Mouse (Mus musculus): ENCODE results near the gene Slc44a4.

Slc44a4 gene

GRCm38 (mm10) chr17:34913930-34914665 is at the start of gene Slc44a4:
TSS of gene Slc44a4 (plus strand) at chr17:34914466.
- no peak for DNase-seq (ENCODE audit: low spot score in 2 of 2)

- DNase-seq (ENCODE audit: low spot score in 2 of 2): no peak
These were observed 48.3 kb upstream of the Slc44a4 start for GRCm38 (mm10) chr17:34865981-34866380.

- DNase-seq (ENCODE audit: low spot score in 2 of 2): no peak
These were observed 39.9 kb upstream of the Slc44a4 start for GRCm38 (mm10) chr17:34874321-34874720.

- no peak for DNase-seq (ENCODE audit: low spot score in 2 of 2)
These were observed 34.9 kb upstream of the Slc44a4 start, which contains the start of gene Zbtb12 for GRCm38 (mm10) chr17:34879336-34879879. TSS of gene Zbtb12 (plus strand) at chr17:34879483.

- DNase-seq (ENCODE audit: low spot score in 2 of 2): no peak
These were observed 33.1 kb upstream of the Slc44a4 start for GRCm38 (mm10) chr17:34881166-34881565.

- no peak for DNase-seq (ENCODE audit: low spot score in 2 of 2)
These were observed 32.5 kb upstream of the Slc44a4 start, which contains the start of gene Gm20547 for GRCm38 (mm10) chr17:34881683-34882310. TSS of gene Gm20547 (minus strand) at chr17:34882042.

GRCm38 (mm10) chr17:34883332-34883731 is 30.9 kb upstream of the Slc44a4 start:
- no peak for DNase-seq (ENCODE audit: low spot score in 2 of 2)

GRCm38 (mm10) chr17:34884704-34885103 is 29.6 kb upstream of the Slc44a4 start:
- no peak for DNase-seq (ENCODE audit: low spot score in 2 of 2)

GRCm38 (mm10) chr17:34885615-34886014 is 28.7 kb upstream of the Slc44a4 start:
- DNase-seq (ENCODE audit: low spot score in 2 of 2): no peak

- DNase-seq (ENCODE audit: low spot score in 2 of 2): no peak
These were observed 26.3 kb upstream of the Slc44a4 start for GRCm38 (mm10) chr17:34887942-34888341.

- DNase-seq (ENCODE audit: low spot score in 2 of 2): no peak
These were observed 24.1 kb upstream of the Slc44a4 start for GRCm38 (mm10) chr17:34890074-34890743.

- no peak for DNase-seq (ENCODE audit: low spot score in 2 of 2)
These were observed 22.9 kb upstream of the Slc44a4 start for GRCm38 (mm10) chr17:34891377-34891776.

GRCm38 (mm10) chr17:34893072-34893824 is 21.0 kb upstream of the Slc44a4 start:
- no peak for DNase-seq (ENCODE audit: low spot score in 2 of 2)

- peak; percentile 76 to 92 for DNase-seq (ENCODE audit: low spot score in 2 of 2)
These were observed 20.1 kb upstream of the Slc44a4 start for GRCm38 (mm10) chr17:34894074-34894597.

GRCm38 (mm10) chr17:34894801-34895530 is 19.3 kb upstream of the Slc44a4 start:
- DNase-seq (ENCODE audit: low spot score in 2 of 2): peak; percentile 26 to 61

- DNase-seq (ENCODE audit: low spot score in 2 of 2): no peak
These were observed 18.5 kb upstream of the Slc44a4 start for GRCm38 (mm10) chr17:34895724-34896123.

GRCm38 (mm10) chr17:34896366-34896765 is 17.9 kb upstream of the Slc44a4 start:
- DNase-seq (ENCODE audit: low spot score in 2 of 2): no peak

- DNase-seq (ENCODE audit: low spot score in 2 of 2): peak in 1 of 2 experiments; percentile 40
These were observed 16.7 kb upstream of the Slc44a4 start for GRCm38 (mm10) chr17:34897373-34898159.

- peak; percentile 75 to 81 for DNase-seq (ENCODE audit: low spot score in 2 of 2)
These were observed 16.1 kb upstream of the Slc44a4 start, which contains the start of the genes C2 and Ehmt2 for GRCm38 (mm10) chr17:34898160-34898586. TSS of gene C2 (minus strand) at chr17:34898265. TSS of gene Ehmt2 (plus strand) at chr17:34898469.

- peak in 1 of 2 experiments; percentile 39 for DNase-seq (ENCODE audit: low spot score in 2 of 2)
These were observed 15.6 kb upstream of the Slc44a4 start for GRCm38 (mm10) chr17:34898706-34899052.
